Mouse (Mus musculus): ENCODE data around the gene Hspb1. TPM values are rescaled to one million over a fixed set of nuclear protein-coding genes. Genes with fewer than 3 reads are reported as not detected.

The Hspb1 gene
- polyA plus RNA-seq, 1 experiment from 2014 or later: 62.8 TPM

DNA sequence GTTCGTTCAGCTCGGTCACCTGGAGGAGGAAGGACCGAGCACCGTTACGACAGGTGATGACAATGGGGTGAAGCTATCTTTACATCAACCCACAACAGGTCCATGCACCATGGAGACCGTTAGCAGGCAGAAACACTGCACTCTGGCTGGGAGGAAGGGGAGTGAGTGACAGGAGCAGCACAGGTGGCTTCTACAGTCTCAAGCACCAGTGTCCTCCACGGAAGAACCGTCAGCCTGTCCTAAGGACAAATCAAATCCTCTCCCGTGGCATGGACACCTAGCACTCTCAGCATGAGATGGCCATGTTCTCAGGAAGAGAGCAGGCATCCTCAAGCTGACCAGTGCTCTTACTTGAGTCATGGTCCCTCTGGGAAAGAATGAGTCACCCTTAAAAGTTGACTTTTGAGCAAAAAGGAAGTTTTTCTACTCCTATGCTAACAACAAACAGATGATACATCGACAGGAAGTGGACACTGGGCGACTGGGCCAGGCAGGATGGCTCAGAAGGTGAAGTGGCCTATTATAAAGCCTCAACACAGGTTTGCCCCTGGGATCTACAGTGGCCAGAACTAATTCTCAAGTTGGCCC lies 24.0 kb downstream of the Hspb1 start:
- H3K4me2 ChIP-seq: no peak overlapping the region
- no peaks in the 10 kb centered on the region for H3K27me3 ChIP-seq (ENCODE audit: insufficient read depth, low read length)
- H3K9ac ChIP-seq: no peak overlapping the region
- H3K4me1 ChIP-seq (ENCODE audit: insufficient read depth): peaks cover 3% of the 10 kb centered on the region; the same call in 1 of the 2 replicates
- no peak for ATAC-seq (ENCODE audit: insufficient read depth)
- H3K9me3 ChIP-seq (ENCODE audit: low read depth, low read length): no peaks in the 10 kb centered on the region
- DNase-seq: no peak
- no peak overlapping the region for H3K27ac ChIP-seq (ENCODE audit: low read depth)
- TF ChIP-seq CTCF (IDR thresholded peaks at IDR 0.05; ENCODE audit: low read depth): no peak
- no peak overlapping the region for H3K4me3 ChIP-seq (ENCODE audit: low read depth, low read length)
- H3K36me3 ChIP-seq (ENCODE audit: insufficient read depth): peaks cover 78% of the 10 kb centered on the region
- WGBS: 85% methylated on average over 11 of the region's 11 CpGs

DNA sequence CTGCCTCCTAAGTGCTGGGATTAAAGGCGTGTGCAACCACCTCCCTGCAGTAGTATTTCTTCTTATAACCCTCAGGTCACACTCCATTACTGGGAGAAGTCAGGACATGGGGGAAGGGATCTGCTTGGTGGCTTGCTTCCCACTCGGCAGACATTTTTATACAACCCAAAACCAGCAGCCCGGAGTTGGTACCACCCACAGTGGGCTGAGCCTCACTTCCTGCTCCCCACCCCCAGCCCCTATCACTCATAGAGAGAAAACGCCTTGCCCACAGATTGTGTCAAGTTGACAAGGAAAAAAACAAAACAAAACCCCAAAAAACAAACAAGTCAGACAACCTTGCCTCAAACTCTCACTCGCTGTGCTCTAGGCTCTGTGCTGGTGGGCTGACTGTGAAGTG lies 25.5 kb downstream of the Hspb1 start:
- no peaks in the 10 kb centered on the region for H3K27me3 ChIP-seq (ENCODE audit: insufficient read depth, low read length)
- H3K9ac ChIP-seq: no peak overlapping the region
- H3K4me1 ChIP-seq (ENCODE audit: insufficient read depth): peaks cover 3% of the 10 kb centered on the region; the same call in 1 of the 2 replicates
- TF ChIP-seq CTCF (IDR thresholded peaks at IDR 0.05; ENCODE audit: low read depth): no peak
- H3K4me3 ChIP-seq (ENCODE audit: low read depth, low read length): no peak overlapping the region
- WGBS: 65% methylated on average over 5 of the region's 5 CpGs
- no peaks in the 10 kb centered on the region for H3K9me3 ChIP-seq (ENCODE audit: low read depth, low read length)
- ATAC-seq (ENCODE audit: insufficient read depth): no peak
- H3K27ac ChIP-seq (ENCODE audit: low read depth): no peak overlapping the region
- H3K36me3 ChIP-seq (ENCODE audit: insufficient read depth): peaks cover 76% of the 10 kb centered on the region
- no peak for DNase-seq
- H3K4me2 ChIP-seq: no peak overlapping the region

DNA sequence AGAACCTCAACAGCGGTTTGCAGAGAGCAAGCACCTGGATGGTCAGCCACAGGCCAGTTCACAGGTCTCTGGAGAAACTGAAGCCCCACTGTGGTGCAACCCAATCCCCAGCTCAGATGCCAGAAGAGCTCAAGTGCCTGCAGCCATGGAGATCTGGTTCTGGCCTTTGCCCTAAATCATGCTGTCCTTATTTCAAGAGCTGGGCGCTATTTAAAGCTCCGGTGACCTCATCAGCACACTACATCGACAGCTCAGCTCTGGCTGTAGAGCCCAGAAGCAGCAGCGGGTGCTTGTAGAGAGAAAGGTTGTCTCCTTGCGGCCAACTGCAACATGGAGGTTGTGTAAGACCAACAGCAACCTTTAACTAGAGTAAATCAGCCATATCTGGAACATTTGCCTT lies 26.4 kb downstream of the Hspb1 start:
- Histone ChIP-seq H3K4me2 (no peak overlapping the region), H3K4me1 (ENCODE audit: insufficient read depth) (peaks cover 3% of the 10 kb centered on the region; the same call in 1 of the 2 replicates), H3K9me3 (ENCODE audit: low read depth, low read length) (no peaks in the 10 kb centered on the region), H3K27me3 (ENCODE audit: insufficient read depth, low read length) (no peaks in the 10 kb centered on the region), H3K4me3 (ENCODE audit: low read depth, low read length) (no peak overlapping the region), H3K36me3 (ENCODE audit: insufficient read depth) (peaks cover 76% of the 10 kb centered on the region), H3K9ac (no peak overlapping the region), H3K27ac (ENCODE audit: low read depth) (no peak overlapping the region)
- TF ChIP-seq CTCF (IDR thresholded peaks at IDR 0.05; ENCODE audit: low read depth): no peak
- DNase-seq: no peak
- ATAC-seq (ENCODE audit: insufficient read depth): no peak
- WGBS: 74% methylated on average over 6 of the region's 6 CpGs

DNA sequence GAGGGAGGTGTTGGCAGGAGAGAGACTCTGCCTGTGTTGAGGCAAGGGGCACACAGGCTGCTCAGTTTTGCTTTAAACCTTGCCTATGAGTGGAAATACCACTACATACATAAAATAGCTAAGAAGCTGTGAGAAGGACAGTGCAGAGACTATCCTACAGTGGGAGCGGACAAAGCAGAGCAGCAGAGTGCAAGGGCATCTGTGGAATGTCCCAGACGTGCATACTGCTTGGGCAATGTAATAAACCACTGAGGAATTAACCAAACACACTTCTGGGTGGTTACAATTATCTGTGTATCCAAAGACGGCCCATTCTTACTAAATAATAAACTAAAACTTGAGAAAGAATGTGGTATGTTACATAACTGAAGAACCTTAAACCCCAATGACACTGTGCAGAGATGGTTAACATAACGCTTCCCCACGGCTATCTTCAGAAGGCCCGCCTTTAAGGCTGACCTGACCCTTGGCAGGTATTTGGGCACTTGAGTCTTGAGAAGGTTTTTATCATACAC lies 28.4 kb downstream of the Hspb1 start:
- H3K27ac ChIP-seq (ENCODE audit: low read depth): no peak overlapping the region
- no peaks in the 10 kb centered on the region for H3K9me3 ChIP-seq (ENCODE audit: low read depth, low read length)
- no peak overlapping the region for H3K4me2 ChIP-seq
- ATAC-seq (ENCODE audit: insufficient read depth) (no peak), DNase-seq (no peak)
- no peak for TF ChIP-seq CTCF (IDR thresholded peaks at IDR 0.05; ENCODE audit: low read depth)
- H3K36me3 ChIP-seq (ENCODE audit: insufficient read depth): peaks cover 76% of the 10 kb centered on the region
- no peak overlapping the region for H3K9ac ChIP-seq
- WGBS: 74% methylated on average over 6 of the region's 6 CpGs
- no peaks in the 10 kb centered on the region for H3K27me3 ChIP-seq (ENCODE audit: insufficient read depth, low read length)
- H3K4me1 ChIP-seq (ENCODE audit: insufficient read depth): peaks cover 3% of the 10 kb centered on the region; the same call in 1 of the 2 replicates
- no peak overlapping the region for H3K4me3 ChIP-seq (ENCODE audit: low read depth, low read length)

DNA sequence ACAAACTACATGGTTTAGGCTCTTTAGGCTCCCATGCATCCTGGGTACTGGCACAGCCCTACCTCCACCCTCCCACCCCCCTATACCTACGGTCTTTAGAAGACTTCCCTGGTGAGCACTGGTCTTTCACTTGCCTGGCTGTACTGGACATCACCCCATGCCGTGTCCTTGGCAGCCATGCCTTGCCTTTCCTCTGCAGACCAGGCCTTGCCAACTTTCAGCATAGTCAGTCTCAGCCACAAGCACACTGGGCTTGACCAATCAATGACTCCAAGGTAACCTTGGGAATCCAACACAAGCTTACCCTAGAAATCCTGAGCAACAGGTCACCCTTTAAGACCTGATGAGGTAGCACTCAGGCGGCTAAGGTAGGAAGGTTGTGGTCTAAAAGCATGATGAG lies 28.9 kb downstream of the Hspb1 start:
- TF ChIP-seq CTCF (IDR thresholded peaks at IDR 0.05; ENCODE audit: low read depth): no peak
- 79% methylated on average over 3 of the region's 3 CpGs for WGBS
- Histone ChIP-seq H3K36me3 (ENCODE audit: insufficient read depth) (peaks cover 76% of the 10 kb centered on the region), H3K4me1 (ENCODE audit: insufficient read depth) (peaks cover 3% of the 10 kb centered on the region; the same call in 1 of the 2 replicates), H3K9ac (no peak overlapping the region), H3K9me3 (ENCODE audit: low read depth, low read length) (no peaks in the 10 kb centered on the region), H3K27ac (ENCODE audit: low read depth) (no peak overlapping the region), H3K4me2 (no peak overlapping the region), H3K4me3 (ENCODE audit: low read depth, low read length) (no peak overlapping the region), H3K27me3 (ENCODE audit: insufficient read depth, low read length) (no peaks in the 10 kb centered on the region)
- DNase-seq: no peak
- ATAC-seq (ENCODE audit: insufficient read depth): no peak

DNA sequence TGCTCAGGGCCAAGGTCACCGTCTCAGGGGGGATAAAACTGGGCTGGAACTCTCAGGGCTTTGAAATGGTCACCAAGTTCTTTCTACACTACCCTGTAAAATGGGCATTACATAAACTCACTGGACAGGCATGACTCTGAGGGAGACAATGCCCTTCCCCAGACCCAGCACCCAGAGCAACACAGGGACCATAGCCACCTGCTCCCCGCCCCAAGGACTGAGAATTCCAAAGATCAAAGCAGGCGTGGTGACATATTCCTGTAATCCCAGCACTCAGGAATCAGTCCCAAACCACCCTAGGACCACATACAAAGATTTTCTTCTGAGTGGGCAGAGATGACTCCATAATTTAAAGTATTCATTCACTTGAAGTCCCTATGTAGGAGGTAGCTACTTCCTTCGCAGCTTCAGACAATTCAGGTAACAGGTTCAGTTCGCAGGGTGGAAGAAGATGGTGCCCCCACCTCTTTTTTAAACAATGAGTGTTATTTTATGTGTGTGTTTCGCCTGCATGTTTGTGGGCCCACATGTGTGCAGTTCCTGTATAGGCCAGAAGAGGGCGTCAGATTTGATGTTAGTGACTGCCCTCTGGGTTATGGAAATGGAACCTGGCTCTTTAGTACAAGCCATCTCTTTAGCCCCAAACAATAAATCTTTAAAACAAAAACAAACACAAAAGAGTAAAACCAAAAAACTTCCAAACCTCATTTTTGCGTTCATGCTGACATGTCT lies 29.8 kb downstream of the Hspb1 start:
- Histone ChIP-seq H3K9ac (no peak overlapping the region), H3K27me3 (ENCODE audit: insufficient read depth, low read length) (no peaks in the 10 kb centered on the region), H3K4me3 (ENCODE audit: low read depth, low read length) (no peak overlapping the region), H3K36me3 (ENCODE audit: insufficient read depth) (peaks cover 82% of the 10 kb centered on the region), H3K4me1 (ENCODE audit: insufficient read depth) (peaks cover 3% of the 10 kb centered on the region; the same call in 1 of the 2 replicates), H3K9me3 (ENCODE audit: low read depth, low read length) (no peaks in the 10 kb centered on the region), H3K4me2 (no peak overlapping the region), H3K27ac (ENCODE audit: low read depth) (no peak overlapping the region)
- TF ChIP-seq CTCF (IDR thresholded peaks at IDR 0.05; ENCODE audit: low read depth): peak; percentile 46
- 92% methylated on average over 8 of the region's 8 CpGs for WGBS
- DNase-seq (no peak), ATAC-seq (ENCODE audit: insufficient read depth) (no peak)

DNA sequence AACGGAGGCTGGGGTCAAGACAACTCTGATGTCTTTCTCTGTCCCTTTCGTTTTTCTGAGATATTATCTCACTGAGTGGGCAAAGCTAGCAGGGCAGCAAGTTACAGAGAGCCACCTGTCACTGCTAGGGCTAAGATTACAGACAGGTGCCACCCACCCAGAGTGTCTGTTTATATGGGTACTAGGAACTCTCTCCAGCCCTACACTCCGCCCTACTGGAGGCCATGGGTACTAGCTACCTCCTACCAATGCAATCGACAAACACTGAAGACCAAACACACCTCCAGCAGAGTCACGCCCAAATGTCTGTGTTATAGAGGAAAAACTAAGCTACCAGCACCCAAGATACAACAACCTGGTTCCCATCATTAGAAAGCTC lies 30.3 kb downstream of the Hspb1 start:
- no peak overlapping the region for H3K4me3 ChIP-seq (ENCODE audit: low read depth, low read length)
- H3K9me3 ChIP-seq (ENCODE audit: low read depth, low read length): no peaks in the 10 kb centered on the region
- no peaks in the 10 kb centered on the region for H3K27me3 ChIP-seq (ENCODE audit: insufficient read depth, low read length)
- no peak overlapping the region for H3K9ac ChIP-seq
- H3K27ac ChIP-seq (ENCODE audit: low read depth): no peak overlapping the region
- H3K4me1 ChIP-seq (ENCODE audit: insufficient read depth): peaks cover 3% of the 10 kb centered on the region; the same call in 1 of the 2 replicates
- no peak for ATAC-seq (ENCODE audit: insufficient read depth)
- no peak overlapping the region for H3K4me2 ChIP-seq
- no peak for DNase-seq
- peaks cover 85% of the 10 kb centered on the region for H3K36me3 ChIP-seq (ENCODE audit: insufficient read depth)
- TF ChIP-seq CTCF (IDR thresholded peaks at IDR 0.05; ENCODE audit: low read depth): no peak
- 91% methylated on average over 5 of the region's 5 CpGs for WGBS

All from lung, embryonic 14.5 days (tissue).